Comparison of ENCODE assay signal across 8 mouse cellular contexts in genomic region chr15:98167645-98168621, GRCm38 (mm10). TPM values are rescaled to one million over a fixed set of nuclear protein-coding genes. Genes with fewer than 3 reads are reported as not detected.
DNase-seq lines count a peak whose midpoint lies in the region; ATAC-seq and TF ChIP-seq lines count a peak whose summit lies in the region.

No protein-coding gene starts in this region.

- H3K9ac ChIP-seq in hindbrain, embryonic 16.5 days (ENCODE audit: low read depth, low read length) = peak overlapping the region; percentile 77

- 1% methylated on average over 69 of the region's 69 CpGs for WGBS in cerebellum, adult 2 months
- WGBS in hindbrain, embryonic 16.5 days = under 1% methylated on average over 63 of the region's 69 CpGs

- TF ChIP-seq CTCF in cerebellum, adult 2 months (IDR thresholded peaks at IDR 0.05; ENCODE audit: borderline replicate concordance, insufficient read depth, low read depth, low read length) = no peak

- H3K36me3 ChIP-seq in hindbrain, embryonic 16.5 days (ENCODE audit: control insufficient read depth, insufficient read depth, low read length) = no peaks in the 10 kb centered on the region

- peak; percentile 89 for ATAC-seq in frontal cortex, adult (ENCODE audit: low TSS enrichment)
- peak; percentile 95 for ATAC-seq in hindbrain, embryonic 16.5 days

- TF ChIP-seq POLR2A in cerebellum, adult 2 months (IDR thresholded peaks at IDR 0.05; ENCODE audit: borderline replicate concordance, insufficient read depth, low read length) = peak; percentile 88

- peak; percentile 98 for DNase-seq in MN1 (ENCODE audit: low spot score)
- peak; percentile 93 to 94 for DNase-seq in cerebellum, adult 2 months
- DNase-seq in layer of hippocampus, postnatal 36 days = peak; percentile 90 to 91
- peak; percentile 75 for DNase-seq in lung, postnatal 36 days
- peak; percentile 95 for DNase-seq in right cerebral cortex, adult 18-20 months
- DNase-seq in urinary bladder, postnatal 25 days (ENCODE audit: low spot score) = peak; percentile 68

- H3K4me3 ChIP-seq in cerebellum, adult 2 months (replicated peaks; ENCODE audit: insufficient read depth, low read depth, low read length) = peak overlapping the region; percentile 97
- H3K4me3 ChIP-seq in hindbrain, embryonic 16.5 days (ENCODE audit: low read length) = peak overlapping the region; percentile 70

- H3K27me3 ChIP-seq in cerebellum, adult 2 months (ENCODE audit: control insufficient read depth, insufficient read depth, low read length) = no peaks in the 10 kb centered on the region
- H3K27me3 ChIP-seq in hindbrain, embryonic 16.5 days (replicated peaks; ENCODE audit: control insufficient read depth, insufficient read depth, low read length) = no peaks in the 10 kb centered on the region

- H3K27ac ChIP-seq in cerebellum, adult 2 months (ENCODE audit: insufficient read depth, low read length) = peak overlapping the region; percentile 67; the same call in 1 of the 2 replicates
- peak overlapping the region; percentile 94 for H3K27ac ChIP-seq in hindbrain, embryonic 16.5 days (ENCODE audit: low read depth, low read length)

- no peaks in the 10 kb centered on the region for H3K9me3 ChIP-seq in hindbrain, embryonic 16.5 days (ENCODE audit: control insufficient read depth, low read length)

- peaks cover 3% of the 10 kb centered on the region; the same call in 1 of the 2 replicates for H3K4me1 ChIP-seq in cerebellum, adult 2 months (ENCODE audit: control insufficient read depth, insufficient read depth, low read length)
- peaks cover 7% of the 10 kb centered on the region for H3K4me1 ChIP-seq in hindbrain, embryonic 16.5 days (ENCODE audit: control insufficient read depth, insufficient read depth, low read depth, low read length)

- peak overlapping the region; percentile 72 for H3K4me2 ChIP-seq in hindbrain, embryonic 16.5 days (ENCODE audit: low read length)

RNA-seq across cellular contexts. Expression of gene Ccdc184, which starts 1.0 kb away (rescaled TPM):
- polyA plus RNA-seq in cerebellum, adult 2 months (2012; rRNA removed) = 24.3 and 30.9 TPM in 2 replicates
- 130 and 139 TPM in 2 replicates for polyA plus RNA-seq in hindbrain, embryonic 16.5 days (2015; fragmentation: Nextera tagmentation; extraction: Ambion mirVana)
- 10 to 100 TPM; 11.1 to 11.6 TPM for total RNA-seq in layer of hippocampus, postnatal 36 days (2021)

RNA-seq across cellular contexts. Expression of gene Asb8, which starts 2.5 kb away (rescaled TPM):
- 83.6 and 88.3 TPM in 2 replicates for polyA plus RNA-seq in cerebellum, adult 2 months (2012; rRNA removed)
- 61.0 and 64.4 TPM in 2 replicates for polyA plus RNA-seq in hindbrain, embryonic 16.5 days (2015; fragmentation: Nextera tagmentation; extraction: Ambion mirVana)
- 10 to 100 TPM; 46.6 to 52.1 TPM for total RNA-seq in layer of hippocampus, postnatal 36 days (2021)

RNA-seq across cellular contexts. Expression of gene Olfr288, which starts 27.4 kb away (rescaled TPM):
- polyA plus RNA-seq in cerebellum, adult 2 months (2012; rRNA removed) = 0.38 and 0.44 TPM in 2 replicates
- polyA plus RNA-seq in hindbrain, embryonic 16.5 days (2015; fragmentation: Nextera tagmentation; extraction: Ambion mirVana) = not detected in 2 replicates
- under 1 TPM; 0.18 to 0.40 TPM for total RNA-seq in layer of hippocampus, postnatal 36 days (2021)

RNA-seq across cellular contexts. Expression of gene Gm44579, which starts 52.8 kb away (rescaled TPM):
- polyA plus RNA-seq in cerebellum, adult 2 months (2012; rRNA removed) = not detected in 2 replicates
- polyA plus RNA-seq in hindbrain, embryonic 16.5 days (2015; fragmentation: Nextera tagmentation; extraction: Ambion mirVana) = not detected in 2 replicates
- total RNA-seq in layer of hippocampus, postnatal 36 days (2021) = not detected

RNA-seq across cellular contexts. Expression of gene Olfr287, which starts 52.9 kb away (rescaled TPM):
- polyA plus RNA-seq in cerebellum, adult 2 months (2012; rRNA removed) = 15.4 and 18.5 TPM in 2 replicates
- polyA plus RNA-seq in hindbrain, embryonic 16.5 days (2015; fragmentation: Nextera tagmentation; extraction: Ambion mirVana) = 0.42 and 1.0 TPM in 2 replicates
- 1 to 10 TPM; 3.9 to 4.2 TPM for total RNA-seq in layer of hippocampus, postnatal 36 days (2021)

Comparison
In these comparisons a context has a peak if more than half of its experiments do, and no peak if none do; other contexts are left out.
1. Peak in every context shown above with its lines: DNase-seq, ATAC-seq, H3K4me3 ChIP-seq and H3K27ac ChIP-seq.